Mouse (Mus musculus) MEL (cell line): ENCODE measurements at regions not wholly inside any gene's neighbourhood (a gene's known extent, or its start where the extent isn't known, plus 50 kb on each side); places are given as distances from the start of the nearest gene placed in this dataset.

Source experiments
- DNase-seq: peaks from one replicate; pipeline ENCODE4 v3.0.0; 2011; ENCODE audit warnings: low read depth, low spot score
- H3K27ac ChIP-seq: 2 replicates; pipeline ENCODE4 v1.5.1; 2012; ENCODE audit warnings: low read depth, mild to moderate bottlenecking, control low read depth, low read length, moderate library complexity; ENCODE audit not compliant: control insufficient read depth
- H3K27me3 ChIP-seq, 2 experiments: fragments of 150-350 bp in 1 of 2; sonication (generic) in 1 of 2; 2 replicates each; pipeline ENCODE4 v1.6.1; 2012; ENCODE audit warnings: low read length in 2 of 2, mild to moderate bottlenecking in 2 of 2, improper control_type of control experiment in 1 of 2, moderate library complexity in 1 of 2; ENCODE audit not compliant: insufficient read depth in 2 of 2, control insufficient read depth in 1 of 2
- H3K36me3 ChIP-seq, 2 experiments: 2 replicates each; pipeline ENCODE4 v1.6.1; 2012 to 2014; ENCODE audit warnings: low read length in 2 of 2, improper control_type of control experiment in 1 of 2, inconsistent platforms in 1 of 2, mild to moderate bottlenecking in 1 of 2; ENCODE audit not compliant: insufficient read depth in 2 of 2, control insufficient read depth in 1 of 2
- H3K4me1 ChIP-seq, 2 experiments: fragments of 150-350 bp in 1 of 2; sonication (generic) in 1 of 2; 2 replicates each; pipeline ENCODE4 v1.6.1; 2012; ENCODE audit warnings: low read length in 2 of 2, improper control_type of control experiment in 1 of 2, mild to moderate bottlenecking in 1 of 2; ENCODE audit not compliant: insufficient read depth in 2 of 2, control insufficient read depth in 1 of 2
- H3K4me3 ChIP-seq, 2 experiments: fragments of 150-350 bp in 1 of 2; sonication (generic) in 1 of 2; 2 replicates each; pipeline ENCODE4 v1.5.1; 2012; ENCODE audit warnings: low read depth in 2 of 2, low read length in 2 of 2, mild to moderate bottlenecking in 2 of 2, moderate library complexity in 2 of 2, control low read depth in 1 of 2, improper control_type of control experiment in 1 of 2; ENCODE audit not compliant: control insufficient read depth in 1 of 2, insufficient read depth in 1 of 2
- H3K79me2 ChIP-seq: 2 replicates; pipeline ENCODE4 v1.6.1; 2012; ENCODE audit warnings: mild to moderate bottlenecking, low read length, moderate library complexity; ENCODE audit not compliant: control insufficient read depth, poor library complexity, insufficient read depth
- H3K9ac ChIP-seq: 2 replicates; pipeline ENCODE4 v1.6.1; 2012; ENCODE audit warnings: low read depth, mild to moderate bottlenecking, control low read depth, low read length, moderate library complexity; ENCODE audit not compliant: control insufficient read depth, poor library complexity, severe bottlenecking
- H3K9me3 ChIP-seq: fragments of 150-350 bp; sonication (generic); replicated peaks from 2 replicates; pipeline ENCODE4 v1.6.1; 2012; ENCODE audit warnings: mild to moderate bottlenecking, low read length, improper control_type of control experiment, moderate library complexity; ENCODE audit not compliant: insufficient read depth
- BHLHE40 ChIP-seq: IDR thresholded peaks from 2 replicates; pipeline ENCODE4 v1.6.1; 2012; ENCODE audit warnings: low read depth, mild to moderate bottlenecking, inconsistent platforms, low read length, improper control_type of control experiment, borderline replicate concordance
- CHD1 ChIP-seq: IDR thresholded peaks from 2 replicates; pipeline ENCODE4 v1.6.1; 2012; ENCODE audit warnings: low read depth, mild to moderate bottlenecking, inconsistent platforms, low read length, improper control_type of control experiment
- CHD2 ChIP-seq: IDR thresholded peaks from 2 replicates; pipeline ENCODE4 v1.6.1; 2011; ENCODE audit warnings: low read length, improper control_type of control experiment
- E2F4 ChIP-seq: IDR thresholded peaks from 2 replicates; pipeline ENCODE4 v1.6.1; 2011; ENCODE audit warnings: low read depth, low read length, improper control_type of control experiment, borderline replicate concordance
- EP300 ChIP-seq, 2 experiments: IDR thresholded peaks; 2 replicates each; pipeline ENCODE4 v1.6.1; 2011; ENCODE audit warnings: improper control_type of control experiment in 2 of 2, low read length in 2 of 2, low read depth in 1 of 2, mild to moderate bottlenecking in 1 of 2
- ETS1 ChIP-seq: IDR thresholded peaks from 2 replicates; pipeline ENCODE4 v1.6.1; 2012; ENCODE audit warnings: low read depth, mild to moderate bottlenecking, inconsistent platforms, low read length, improper control_type of control experiment, moderate library complexity
- GABPA ChIP-seq: IDR thresholded peaks from 2 replicates; pipeline ENCODE4 v1.6.1; 2012; ENCODE audit warnings: low read depth, mild to moderate bottlenecking, inconsistent platforms, low read length, improper control_type of control experiment, moderate library complexity
- JUND ChIP-seq: IDR thresholded peaks from 2 replicates; pipeline ENCODE4 v1.6.1; 2011; ENCODE audit warnings: low read depth, mild to moderate bottlenecking, improper control_type of control experiment, low read length
- MAFK ChIP-seq: IDR thresholded peaks from 2 replicates; pipeline ENCODE4 v1.6.1; 2011; ENCODE audit warnings: low read depth, mild to moderate bottlenecking, low read length, improper control_type of control experiment, borderline replicate concordance
- MAX ChIP-seq: IDR thresholded peaks from 2 replicates; pipeline ENCODE4 v1.6.1; 2011; ENCODE audit warnings: low read length, improper control_type of control experiment
- MAZ ChIP-seq: IDR thresholded peaks from 2 replicates; pipeline ENCODE4 v1.6.1; 2012; ENCODE audit warnings: low read depth, mild to moderate bottlenecking, inconsistent platforms, low read length, improper control_type of control experiment
- MYC ChIP-seq: IDR thresholded peaks from 2 replicates; pipeline ENCODE4 v1.6.1; 2011; ENCODE audit warnings: low read depth, mild to moderate bottlenecking, low read length, improper control_type of control experiment, moderate library complexity
- NELFE ChIP-seq: IDR thresholded peaks from 2 replicates; pipeline ENCODE4 v1.6.1; 2011; ENCODE audit warnings: low read depth, low read length, improper control_type of control experiment
- RCOR1 ChIP-seq: IDR thresholded peaks from 2 replicates; pipeline ENCODE4 v1.6.1; 2012; ENCODE audit warnings: low read depth, mild to moderate bottlenecking, inconsistent platforms, low read length, improper control_type of control experiment
- SMC3 ChIP-seq: IDR thresholded peaks from 2 replicates; pipeline ENCODE4 v1.6.1; 2011; ENCODE audit warnings: low read depth, low read length, improper control_type of control experiment

DNA sequence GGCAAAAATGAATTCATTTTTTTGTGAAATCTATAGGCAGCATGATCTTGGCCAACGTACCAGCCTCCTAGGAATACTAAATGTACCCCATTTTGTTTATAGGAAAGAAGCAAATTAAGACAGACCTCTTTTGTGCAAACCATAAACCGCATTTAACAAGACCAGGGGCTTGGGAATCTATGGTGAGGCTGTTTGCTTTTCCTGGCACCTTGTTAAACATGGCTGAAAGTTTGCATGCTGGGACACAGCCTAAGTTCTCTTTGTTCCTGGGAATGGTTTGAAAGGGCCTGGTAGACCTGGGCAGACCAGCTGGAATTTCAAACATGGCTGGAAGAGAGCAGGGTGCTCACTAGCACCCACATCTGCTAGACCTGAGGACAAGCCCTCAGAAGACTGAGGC is 894.5 kb downstream of the Bcl11a start:
- H3K79me2 ChIP-seq, result no peaks in the 10 kb centered on the region
- no peaks in the 10 kb centered on the region for H3K9me3 ChIP-seq
- H3K9ac ChIP-seq, result no peak overlapping the region
- DNase-seq, result no peak
- no peaks in the 10 kb centered on the region for H3K4me1 ChIP-seq
- TF ChIP-seq JUND (no peak), CHD2 (no peak), NELFE (no peak), MAZ (no peak), MAFK (no peak), MYC (no peak)
- no peaks in the 10 kb centered on the region for H3K36me3 ChIP-seq
- H3K4me3 ChIP-seq, result no peak overlapping the region
- H3K27me3 ChIP-seq, result no peaks in the 10 kb centered on the region
- H3K27ac ChIP-seq, result no peak overlapping the region

DNA sequence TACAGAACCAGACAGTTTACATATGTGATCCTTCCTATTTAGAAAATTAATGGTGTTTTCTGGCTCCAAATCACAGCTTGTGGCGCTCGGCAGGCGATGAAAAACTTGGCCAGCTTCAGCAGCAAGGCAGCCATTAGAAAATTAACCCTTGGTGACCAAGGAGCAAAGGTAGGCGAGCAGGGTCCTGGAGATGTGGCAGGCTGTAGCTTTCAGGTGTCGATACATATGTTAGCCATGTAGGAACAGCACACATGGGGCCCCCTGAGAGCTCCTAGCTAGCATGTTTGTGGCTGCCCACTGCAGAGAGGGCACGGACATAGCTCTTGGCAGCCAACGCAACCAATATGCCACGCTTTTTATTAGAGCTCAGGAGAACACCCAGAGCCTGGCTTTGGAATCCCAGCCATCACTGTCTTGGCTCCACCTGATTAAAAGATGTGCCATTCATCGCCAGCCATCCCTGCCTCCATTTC is 902.4 kb downstream of the Bcl11a start:
- H3K9me3 ChIP-seq, result no peaks in the 10 kb centered on the region
- H3K27me3 ChIP-seq, result no peaks in the 10 kb centered on the region
- TF ChIP-seq SMC3 (no peak), BHLHE40 (no peak), ETS1 (no peak), GABPA (no peak), CHD1 (no peak), E2F4 (no peak), EP300 (IDR thresholded peaks at IDR 0.05; ENCODE audit: low read depth in 1 of 2, low read length in 2 of 2) (no peak), RCOR1 (no peak), MAX (no peak), JUND (no peak)
- TF ChIP-seq, all 39 proteins: peak for 0
- Histone ChIP-seq H3K36me3 (no peaks in the 10 kb centered on the region), H3K9ac (no peak overlapping the region), H3K27ac (no peak overlapping the region), H3K4me3 (no peak overlapping the region), H3K79me2 (no peaks in the 10 kb centered on the region), H3K4me1 (no peaks in the 10 kb centered on the region)
- no peak for DNase-seq

- TF ChIP-seq ETS1 (no peak), CHD2 (no peak), NELFE (no peak)
- DNase-seq, result no peak
Observed at GRCm38 (mm10) chr11:24983060-24983629, 905.3 kb downstream of the Bcl11a start.

More at GRCm38 (mm10) chr11:24983060-24983629, 905.3 kb downstream of the Bcl11a start:
- no peak overlapping the region for H3K4me3 ChIP-seq
- no peaks in the 10 kb centered on the region for H3K27me3 ChIP-seq
- no peaks in the 10 kb centered on the region for H3K36me3 ChIP-seq
- H3K79me2 ChIP-seq, result no peaks in the 10 kb centered on the region
- no peak overlapping the region for H3K9ac ChIP-seq
- no peaks in the 10 kb centered on the region for H3K4me1 ChIP-seq
- H3K27ac ChIP-seq, result no peak overlapping the region
- no peaks in the 10 kb centered on the region for H3K9me3 ChIP-seq
